Mouse (Mus musculus) urinary bladder, postnatal 14 days (tissue): ENCODE measurements around the gene Elp4.

ENCODE experiments used
- DNase-seq: peaks from one replicate; pipeline ENCODE4 v3.0.0; 2021; ENCODE audit warnings: low spot score

Elp4 gene

GRCm38 (mm10) chr2:105903896-105904756, at the start of gene Elp4, which contains the start of gene Immp1l:
Gene Elp4, minus strand, starts transcription at chr2:105904564.
Gene Immp1l, plus strand, starts transcription at chr2:105904638.
- DNase-seq, result peak; percentile 96

GRCm38 (mm10) chr2:105953862-105954261, 49.5 kb upstream of the Elp4 start:
- no peak for DNase-seq

GRCm38 (mm10) chr2:105951350-105951940, 47.1 kb upstream of the Elp4 start:
- DNase-seq, result no peak

GRCm38 (mm10) chr2:105950131-105950530, 45.8 kb upstream of the Elp4 start:
- no peak for DNase-seq

- DNase-seq, result no peak
Observed at GRCm38 (mm10) chr2:105917623-105918346, 13.4 kb upstream of the Elp4 start.

GRCm38 (mm10) chr2:105916671-105917070, 12.3 kb upstream of the Elp4 start:
- DNase-seq, result no peak

GRCm38 (mm10) chr2:105913655-105914366, 9.4 kb upstream of the Elp4 start:
- no peak for DNase-seq

- DNase-seq, result no peak
Observed at GRCm38 (mm10) chr2:105910611-105911010, 6.2 kb upstream of the Elp4 start.

- no peak for DNase-seq
Observed at GRCm38 (mm10) chr2:105908351-105908750, 4.0 kb upstream of the Elp4 start.

- DNase-seq, result no peak
Observed at GRCm38 (mm10) chr2:105904757-105905146, 388 bp upstream of the Elp4 start.

GRCm38 (mm10) chr2:105890816-105891215, 13.5 kb downstream of the Elp4 start:
- no peak for DNase-seq

GRCm38 (mm10) chr2:105873403-105873802, 31.0 kb downstream of the Elp4 start:
- DNase-seq, result no peak

- DNase-seq, result no peak
Observed at GRCm38 (mm10) chr2:105854740-105855139, 49.6 kb downstream of the Elp4 start.

- DNase-seq, result no peak
Observed at GRCm38 (mm10) chr2:105852971-105853370, 51.4 kb downstream of the Elp4 start.

- DNase-seq, result no peak
Observed at GRCm38 (mm10) chr2:105851714-105852293, 52.6 kb downstream of the Elp4 start.

- DNase-seq, result no peak
Observed at GRCm38 (mm10) chr2:105843151-105843550, 61.2 kb downstream of the Elp4 start.

GRCm38 (mm10) chr2:105817965-105818364, 86.4 kb downstream of the Elp4 start:
- DNase-seq, result no peak

GRCm38 (mm10) chr2:105815170-105815569, 89.2 kb downstream of the Elp4 start:
- no peak for DNase-seq

GRCm38 (mm10) chr2:105813041-105813440, 91.3 kb downstream of the Elp4 start:
- no peak for DNase-seq

GRCm38 (mm10) chr2:105810286-105810685, 94.1 kb downstream of the Elp4 start:
- DNase-seq, result no peak

GRCm38 (mm10) chr2:105806571-105806970, 97.8 kb downstream of the Elp4 start:
- DNase-seq, result no peak

GRCm38 (mm10) chr2:105806047-105806446, 98.3 kb downstream of the Elp4 start:
- DNase-seq, result no peak
